Mouse (Mus musculus): Measurements from ENCODE around the gene Scn5a. TPM values are rescaled to one million over a fixed set of nuclear protein-coding genes. Genes with fewer than 3 reads are reported as not detected.
A peak's percentile ranks its signal among the peaks of the same experiment; 100 is the strongest.

Scn5a gene
- polyA plus RNA-seq, 1 experiment from 2014 or later: 0.76 TPM

DNA sequence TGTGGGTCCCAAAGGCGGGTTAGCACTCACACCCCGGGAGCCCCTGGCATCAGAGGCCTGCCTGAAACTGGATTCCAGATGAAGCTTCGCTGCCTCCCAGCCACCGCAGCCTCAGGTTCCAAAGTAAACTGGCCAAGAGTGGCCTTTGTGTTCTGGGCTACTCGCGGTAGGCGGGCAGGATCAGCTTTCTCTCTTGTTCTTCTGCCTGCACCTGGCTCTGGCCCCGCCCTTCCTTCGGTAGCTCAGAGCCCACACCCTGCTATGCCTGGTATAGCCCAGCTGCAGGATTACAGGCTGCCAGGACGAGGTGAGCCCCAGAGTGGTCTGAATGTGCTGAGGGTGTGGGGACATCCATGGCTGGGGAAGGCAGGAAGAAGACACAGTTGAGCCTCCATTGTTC, 12.6 kb downstream of the Scn5a start:
- Histone ChIP-seq H3K4me3 (ENCODE audit: low read depth, low read length) (no peak overlapping the region), H3K36me3 (ENCODE audit: insufficient read depth) (no peaks in the 10 kb centered on the region), H3K27ac (ENCODE audit: low read depth) (no peak overlapping the region), H3K4me2 (no peak overlapping the region), H3K9ac (no peak overlapping the region), H3K4me1 (ENCODE audit: insufficient read depth) (no peaks in the 10 kb centered on the region; the same call in 1 of the 2 replicates), H3K9me3 (ENCODE audit: low read depth, low read length) (no peaks in the 10 kb centered on the region), H3K27me3 (ENCODE audit: insufficient read depth, low read length) (peaks cover 14% of the 10 kb centered on the region; the same call in 1 of the 2 replicates)
- ATAC-seq (ENCODE audit: insufficient read depth) (peak; percentile 65), DNase-seq (peak; percentile 48)
- 15% methylated on average over 10 of the region's 10 CpGs for WGBS
- no peak for TF ChIP-seq CTCF (IDR thresholded peaks at IDR 0.05; ENCODE audit: low read depth)

DNA sequence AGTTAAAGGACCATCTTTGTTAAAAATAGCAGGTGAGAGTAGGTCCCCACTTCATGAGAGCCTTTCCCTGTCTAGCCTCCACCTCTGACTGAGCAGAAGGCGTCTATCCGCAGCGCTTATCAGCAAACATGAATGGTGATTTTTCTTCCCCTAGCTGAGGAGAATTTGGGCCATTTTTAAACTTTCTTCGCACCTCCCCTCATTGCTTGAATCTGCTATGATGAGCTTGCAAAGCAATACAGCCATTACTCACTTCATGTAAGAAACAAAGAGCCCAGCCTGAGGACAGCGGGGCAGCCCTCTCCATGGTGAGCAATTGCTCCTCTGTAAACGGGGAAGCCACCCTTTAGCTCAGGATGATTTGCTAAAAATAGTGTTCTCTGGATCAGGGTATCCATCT, 14.0 kb downstream of the Scn5a start:
- H3K36me3 ChIP-seq (ENCODE audit: insufficient read depth): no peaks in the 10 kb centered on the region
- DNase-seq (no peak), ATAC-seq (ENCODE audit: insufficient read depth) (no peak)
- H3K4me2 ChIP-seq: no peak overlapping the region
- WGBS: 50% methylated on average over 6 of the region's 6 CpGs
- no peak overlapping the region for H3K27ac ChIP-seq (ENCODE audit: low read depth)
- peaks cover 5% of the 10 kb centered on the region; the same call in 1 of the 2 replicates for H3K27me3 ChIP-seq (ENCODE audit: insufficient read depth, low read length)
- H3K4me3 ChIP-seq (ENCODE audit: low read depth, low read length): no peak overlapping the region
- no peak for TF ChIP-seq CTCF (IDR thresholded peaks at IDR 0.05; ENCODE audit: low read depth)
- H3K4me1 ChIP-seq (ENCODE audit: insufficient read depth): no peaks in the 10 kb centered on the region; the same call in 1 of the 2 replicates
- H3K9me3 ChIP-seq (ENCODE audit: low read depth, low read length): no peaks in the 10 kb centered on the region
- H3K9ac ChIP-seq: no peak overlapping the region

DNA sequence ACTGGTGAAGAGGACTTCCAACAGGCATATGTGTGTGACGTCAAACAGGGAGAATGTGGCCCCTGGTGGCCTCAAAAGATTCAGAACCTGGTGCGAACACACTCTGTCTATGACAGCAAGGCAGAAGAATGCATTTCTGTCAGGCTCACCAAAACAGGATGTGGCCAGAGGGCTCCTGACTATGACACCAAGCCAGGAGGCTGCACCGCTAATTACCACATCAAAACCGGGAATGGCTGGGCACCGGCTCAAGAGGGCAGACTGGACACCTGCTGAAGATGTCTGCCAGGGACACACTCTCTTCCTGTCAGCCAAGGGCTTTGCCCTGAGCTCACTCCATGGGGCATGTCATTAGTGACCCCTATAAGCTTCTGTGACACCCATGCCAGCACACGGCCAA, 15.2 kb downstream of the Scn5a start:
- TF ChIP-seq CTCF (IDR thresholded peaks at IDR 0.05; ENCODE audit: low read depth): no peak
- Histone ChIP-seq H3K9me3 (ENCODE audit: low read depth, low read length) (no peaks in the 10 kb centered on the region), H3K36me3 (ENCODE audit: insufficient read depth) (no peaks in the 10 kb centered on the region), H3K27me3 (ENCODE audit: insufficient read depth, low read length) (peaks cover 3% of the 10 kb centered on the region; the same call in 1 of the 2 replicates), H3K27ac (ENCODE audit: low read depth) (no peak overlapping the region), H3K4me3 (ENCODE audit: low read depth, low read length) (no peak overlapping the region), H3K4me2 (no peak overlapping the region), H3K9ac (no peak overlapping the region), H3K4me1 (ENCODE audit: insufficient read depth) (peaks cover 3% of the 10 kb centered on the region; the same call in 1 of the 2 replicates)
- no peak for ATAC-seq (ENCODE audit: insufficient read depth)
- no peak for DNase-seq
- WGBS: 63% methylated on average over 6 of the region's 6 CpGs

GRCm38 (mm10) chr9:119562256-119562655, 16.6 kb downstream of the Scn5a start:
- H3K4me1 ChIP-seq (ENCODE audit: insufficient read depth): peaks cover 3% of the 10 kb centered on the region; the same call in 1 of the 2 replicates
- H3K4me2 ChIP-seq: no peak overlapping the region
- no peaks in the 10 kb centered on the region for H3K9me3 ChIP-seq (ENCODE audit: low read depth, low read length)
- WGBS: 63% methylated on average over 12 of the region's 12 CpGs
- ATAC-seq (ENCODE audit: insufficient read depth) (no peak), DNase-seq (no peak)
- no peak overlapping the region for H3K27ac ChIP-seq (ENCODE audit: low read depth)
- H3K36me3 ChIP-seq (ENCODE audit: insufficient read depth): no peaks in the 10 kb centered on the region
- H3K27me3 ChIP-seq (ENCODE audit: insufficient read depth, low read length): peaks cover under 1% of the 10 kb centered on the region; the same call in 1 of the 2 replicates
- H3K4me3 ChIP-seq (ENCODE audit: low read depth, low read length): no peak overlapping the region
- no peak for TF ChIP-seq CTCF (IDR thresholded peaks at IDR 0.05; ENCODE audit: low read depth)
- no peak overlapping the region for H3K9ac ChIP-seq

DNA sequence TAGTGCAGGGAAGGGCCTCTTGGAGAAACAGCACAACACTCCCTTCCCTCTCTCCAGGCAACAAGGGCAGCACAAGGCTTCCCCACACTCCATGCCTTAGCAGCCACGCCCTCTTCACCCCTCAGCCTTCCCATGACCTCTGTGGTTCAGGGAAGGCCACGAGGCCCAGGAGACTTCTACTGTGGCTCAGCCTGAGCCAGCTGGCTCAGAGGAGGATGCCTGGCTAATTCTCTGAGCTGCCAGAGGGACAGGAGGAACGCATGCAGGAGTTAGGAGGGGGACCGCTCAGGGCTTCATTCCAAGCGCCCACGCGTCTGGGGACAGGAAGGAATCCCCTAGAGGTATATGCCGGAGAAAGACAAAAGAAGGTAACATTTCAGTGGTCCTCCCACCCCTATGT, 17.1 kb downstream of the Scn5a start:
- no peak for ATAC-seq (ENCODE audit: insufficient read depth)

GRCm38 (mm10) chr9:119559537-119560276, 19.1 kb downstream of the Scn5a start:
- no peaks in the 10 kb centered on the region for H3K27me3 ChIP-seq (ENCODE audit: insufficient read depth, low read length)
- no peaks in the 10 kb centered on the region for H3K9me3 ChIP-seq (ENCODE audit: low read depth, low read length)
- H3K36me3 ChIP-seq (ENCODE audit: insufficient read depth): no peaks in the 10 kb centered on the region
- no peak overlapping the region for H3K4me3 ChIP-seq (ENCODE audit: low read depth, low read length)
- H3K4me1 ChIP-seq (ENCODE audit: insufficient read depth): peaks cover 3% of the 10 kb centered on the region; the same call in 1 of the 2 replicates
- ATAC-seq (ENCODE audit: insufficient read depth) (0 out of 2 replicates have a peak, but pooled peaks have one; percentile 14), DNase-seq (peak; percentile 81)
- H3K4me2 ChIP-seq: no peak overlapping the region
- WGBS: 36% methylated on average over 16 of the region's 16 CpGs
- TF ChIP-seq CTCF (IDR thresholded peaks at IDR 0.05; ENCODE audit: low read depth): no peak
- H3K9ac ChIP-seq: no peak overlapping the region
- peak overlapping the region; percentile 43; the same call in 1 of the 2 replicates for H3K27ac ChIP-seq (ENCODE audit: low read depth)

More for the DNA sequence above, 17.1 kb downstream of the Scn5a start:
- no peak overlapping the region for H3K4me3 ChIP-seq (ENCODE audit: low read depth, low read length)
- H3K4me2 ChIP-seq: no peak overlapping the region
- 67% methylated on average over 8 of the region's 8 CpGs for WGBS
- H3K27ac ChIP-seq (ENCODE audit: low read depth): no peak overlapping the region
- no peak for TF ChIP-seq CTCF (IDR thresholded peaks at IDR 0.05; ENCODE audit: low read depth)
- H3K4me1 ChIP-seq (ENCODE audit: insufficient read depth): peaks cover 3% of the 10 kb centered on the region; the same call in 1 of the 2 replicates
- no peak for DNase-seq
- H3K9ac ChIP-seq: no peak overlapping the region
- no peaks in the 10 kb centered on the region for H3K27me3 ChIP-seq (ENCODE audit: insufficient read depth, low read length)
- H3K36me3 ChIP-seq (ENCODE audit: insufficient read depth): no peaks in the 10 kb centered on the region
- no peaks in the 10 kb centered on the region for H3K9me3 ChIP-seq (ENCODE audit: low read depth, low read length)

DNA sequence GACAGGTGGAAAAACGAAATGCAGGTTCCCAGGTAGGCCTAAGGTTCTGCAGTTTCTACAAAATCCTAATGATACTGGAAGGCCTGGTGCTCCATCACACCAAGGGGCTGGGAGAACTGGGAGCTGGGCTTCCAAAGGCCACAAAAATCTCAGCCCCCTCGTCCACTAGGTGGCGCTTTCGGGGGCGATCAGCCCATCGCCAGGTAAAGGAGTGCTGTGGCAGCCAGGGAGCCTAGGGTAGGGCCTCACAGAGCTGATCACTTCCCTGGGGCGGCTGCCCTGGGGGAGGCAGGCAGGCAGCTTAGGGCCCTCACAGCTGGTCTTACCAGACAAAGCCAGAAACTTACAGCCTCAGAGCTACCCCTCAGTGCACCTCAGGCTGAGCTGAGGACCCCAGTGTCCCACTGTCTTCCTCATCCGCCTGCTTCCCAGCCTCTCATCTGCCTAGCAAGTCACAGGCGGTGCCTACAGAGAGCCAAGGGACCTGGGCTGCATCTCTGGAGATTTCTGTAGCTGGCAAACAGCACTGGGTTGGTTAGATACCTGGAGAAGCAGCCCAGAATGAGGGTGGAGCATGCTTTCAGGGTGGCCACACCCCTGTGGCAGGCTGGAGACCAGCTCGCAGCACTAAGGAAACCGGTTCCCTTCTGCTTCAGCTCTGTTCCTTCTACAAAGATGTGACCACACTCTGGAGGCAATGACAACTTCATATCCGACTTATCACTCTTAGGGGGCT, 20.5 kb downstream of the Scn5a start:
- DNase-seq: peak; percentile 67
- Histone ChIP-seq H3K4me1 (ENCODE audit: insufficient read depth) (peaks cover 3% of the 10 kb centered on the region; the same call in 1 of the 2 replicates), H3K27ac (ENCODE audit: low read depth) (no peak overlapping the region), H3K27me3 (ENCODE audit: insufficient read depth, low read length) (no peaks in the 10 kb centered on the region), H3K9ac (no peak overlapping the region), H3K36me3 (ENCODE audit: insufficient read depth) (no peaks in the 10 kb centered on the region), H3K9me3 (ENCODE audit: low read depth, low read length) (no peaks in the 10 kb centered on the region), H3K4me2 (no peak overlapping the region), H3K4me3 (ENCODE audit: low read depth, low read length) (no peak overlapping the region)
- ATAC-seq (ENCODE audit: insufficient read depth): peak; percentile 14; the same call in 1 of the 2 replicates
- WGBS: 24% methylated on average over 12 of the region's 12 CpGs
- peak; percentile 79 for TF ChIP-seq CTCF (IDR thresholded peaks at IDR 0.05; ENCODE audit: low read depth)
